Mouse (Mus musculus) ES-E14 (cell line): ENCODE measurements at regions not wholly inside any gene's neighbourhood (a gene's known extent, or its start where the extent isn't known, plus 50 kb on each side); places are given as distances from the start of the nearest gene placed in this dataset.

Experiments used
- HCFC1 ChIP-seq: IDR thresholded peaks from 2 replicates; pipeline ENCODE4 v1.6.1; 2012; ENCODE audit warnings: low read length, inconsistent platforms, borderline replicate concordance; ENCODE audit not compliant: insufficient read depth
- MAFK ChIP-seq: IDR thresholded peaks from 2 replicates; pipeline ENCODE4 v1.6.1; 2014; ENCODE audit warnings: mild to moderate bottlenecking, low read depth, low read length, inconsistent platforms; ENCODE audit not compliant: insufficient read depth
- ZC3H11A ChIP-seq: IDR thresholded peaks from 2 replicates; pipeline ENCODE4 v1.6.1; 2012; ENCODE audit warnings: low read depth, mild to moderate bottlenecking, inconsistent platforms, low read length, borderline replicate concordance
- ZNF384 ChIP-seq: IDR thresholded peaks from 2 replicates; pipeline ENCODE4 v1.6.1; 2012; ENCODE audit warnings: low read depth, low read length, inconsistent platforms

GRCm38 (mm10) chr12:107807634-107808033 lies 195.8 kb downstream of the Bcl11b start:
- TF ChIP-seq ZNF384 (no peak), MAFK (no peak), ZC3H11A (no peak), HCFC1 (no peak)
